Mouse (Mus musculus): ENCODE measurements around the gene Gpr31b. TPM values are rescaled to one million over a fixed set of nuclear protein-coding genes. Genes with fewer than 3 reads are reported as not detected.
A peak's percentile ranks its signal among the peaks of the same experiment; 100 is the strongest.
"Not testable (repeated sequence)": the region's sequence is repeated elsewhere in the genome, so short reads cannot be mapped to it uniquely, and the experiment has no call there.

Gene Gpr31b
- polyA plus RNA-seq, 1 experiment, result not detected

GRCm38 (mm10) chr17:13009887-13010286 is 42.2 kb downstream of the Gpr31b start:
- H3K4me3 ChIP-seq (ENCODE audit: insufficient read depth, low read length), result no peak overlapping the region
- no peak for TF ChIP-seq POLR2A (IDR thresholded peaks at IDR 0.05; ENCODE audit: borderline replicate concordance, low read depth, low read length)
- no peak for TF ChIP-seq CTCF (IDR thresholded peaks at IDR 0.05; ENCODE audit: low read depth, low read length)
- H3K27ac ChIP-seq (ENCODE audit: insufficient read depth, low read depth, low read length), result peak overlapping the region; percentile 27; the same call in 1 of the 2 replicates
- H3K4me1 ChIP-seq (ENCODE audit: control insufficient read depth, insufficient read depth, low read length), result peaks cover 10% of the 10 kb centered on the region

DNA sequence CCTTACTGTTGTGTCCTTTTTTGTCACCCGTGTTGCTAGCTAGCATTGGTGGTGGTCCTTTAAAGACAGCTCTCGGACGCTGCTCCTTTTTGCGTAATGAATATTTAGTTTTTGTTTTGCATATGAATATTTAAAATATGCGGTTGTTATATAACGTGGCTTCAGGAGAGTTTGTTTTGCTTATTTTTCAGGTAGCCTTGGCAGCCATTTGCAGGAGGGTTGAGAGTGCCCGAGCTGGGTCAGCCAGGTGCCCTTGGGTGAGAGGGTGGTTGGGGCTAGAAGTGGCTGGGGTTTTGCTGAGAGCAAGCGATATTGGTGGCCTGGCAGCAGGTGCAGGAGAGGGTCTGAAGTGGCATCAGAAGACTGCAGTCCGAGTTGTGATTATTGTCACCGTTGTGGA is 43.6 kb downstream of the Gpr31b start:
- TF ChIP-seq POLR2A (IDR thresholded peaks at IDR 0.05; ENCODE audit: borderline replicate concordance, low read depth, low read length) (no peak), CTCF (IDR thresholded peaks at IDR 0.05; ENCODE audit: low read depth, low read length) (no peak)
- peaks cover 10% of the 10 kb centered on the region for H3K4me1 ChIP-seq (ENCODE audit: control insufficient read depth, insufficient read depth, low read length)

GRCm38 (mm10) chr17:13007730-13008425 is 44.2 kb downstream of the Gpr31b start:
- peaks cover 10% of the 10 kb centered on the region for H3K4me1 ChIP-seq (ENCODE audit: control insufficient read depth, insufficient read depth, low read length)
- TF ChIP-seq CTCF (IDR thresholded peaks at IDR 0.05; ENCODE audit: low read depth, low read length), result no peak
- no peak for TF ChIP-seq POLR2A (IDR thresholded peaks at IDR 0.05; ENCODE audit: borderline replicate concordance, low read depth, low read length)
- H3K27ac ChIP-seq (ENCODE audit: insufficient read depth, low read depth, low read length), result peak overlapping the region; percentile 77
- H3K4me3 ChIP-seq (ENCODE audit: insufficient read depth, low read length), result peak overlapping the region; percentile 90

More for the DNA sequence above, 43.6 kb downstream of the Gpr31b start:
- Histone ChIP-seq H3K27ac (ENCODE audit: insufficient read depth, low read depth, low read length) (peak overlapping the region; percentile 77), H3K4me3 (ENCODE audit: insufficient read depth, low read length) (peak overlapping the region; percentile 90)

DNA sequence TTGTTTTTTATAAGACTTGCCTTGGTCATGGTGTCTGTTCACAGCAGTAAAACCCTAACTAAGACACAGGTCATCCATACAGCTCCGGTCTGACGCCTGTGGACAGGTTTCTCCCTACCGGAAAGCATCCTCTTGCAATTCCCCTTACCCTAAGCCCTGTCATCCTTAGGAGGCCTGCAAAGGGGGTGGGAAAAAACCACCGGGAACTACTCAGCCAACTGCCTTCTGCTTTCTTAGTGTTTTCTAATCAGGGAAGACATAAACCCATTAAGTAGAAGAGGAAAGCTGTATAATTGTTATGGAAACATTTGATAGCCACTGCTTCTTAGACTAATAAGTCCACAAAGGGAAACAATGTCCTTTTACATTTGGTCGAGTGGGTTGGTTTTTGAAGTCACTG is 45.1 kb downstream of the Gpr31b start:
- Histone ChIP-seq H3K4me3 (ENCODE audit: insufficient read depth, low read length) (peak overlapping the region; percentile 44; the same call in 1 of the 2 replicates), H3K4me1 (ENCODE audit: control insufficient read depth, insufficient read depth, low read length) (peaks cover 10% of the 10 kb centered on the region), H3K27ac (ENCODE audit: insufficient read depth, low read depth, low read length) (peak overlapping the region; percentile 15; the same call in 1 of the 2 replicates)
- TF ChIP-seq POLR2A (IDR thresholded peaks at IDR 0.05; ENCODE audit: borderline replicate concordance, low read depth, low read length) (no peak), CTCF (IDR thresholded peaks at IDR 0.05; ENCODE audit: low read depth, low read length) (no peak)

DNA sequence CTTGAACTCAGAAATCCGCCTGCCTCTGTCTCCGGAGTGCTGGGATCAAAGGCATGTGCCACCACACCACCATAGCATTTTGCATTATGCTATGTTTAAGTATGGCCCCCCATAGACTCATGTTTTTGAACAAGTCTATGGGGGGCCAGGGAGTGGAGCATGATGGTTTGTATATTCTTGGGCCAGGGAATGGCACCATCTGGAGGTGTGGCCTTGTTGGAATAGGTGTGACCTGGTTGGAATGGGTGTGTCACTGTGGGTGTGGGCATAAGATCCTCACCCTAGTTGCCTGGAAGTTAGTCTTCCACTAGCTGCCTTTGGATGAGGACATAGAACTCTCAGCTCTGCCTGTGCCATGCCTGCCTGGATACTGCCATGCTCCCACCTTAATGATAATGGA is 45.5 kb downstream of the Gpr31b start, which contains the start of gene Sod2:
Gene Sod2 (plus strand): TSS at position 301 of the 400 bp plus-strand sequence.
- Histone ChIP-seq H3K27ac (ENCODE audit: insufficient read depth, low read depth, low read length) (peak within 1 kb of the TSS; percentile 15; the same call in 1 of the 2 replicates), H3K4me3 (ENCODE audit: insufficient read depth, low read length) (peak within 1 kb of the TSS; percentile 90)
- not testable (repeated sequence) for H3K4me1 ChIP-seq (ENCODE audit: control insufficient read depth, insufficient read depth, low read length)

- not testable (repeated sequence) for H3K4me3 ChIP-seq (ENCODE audit: insufficient read depth, low read length)
Measured at GRCm38 (mm10) chr17:13004436-13004835, 47.7 kb downstream of the Gpr31b start.

DNA sequence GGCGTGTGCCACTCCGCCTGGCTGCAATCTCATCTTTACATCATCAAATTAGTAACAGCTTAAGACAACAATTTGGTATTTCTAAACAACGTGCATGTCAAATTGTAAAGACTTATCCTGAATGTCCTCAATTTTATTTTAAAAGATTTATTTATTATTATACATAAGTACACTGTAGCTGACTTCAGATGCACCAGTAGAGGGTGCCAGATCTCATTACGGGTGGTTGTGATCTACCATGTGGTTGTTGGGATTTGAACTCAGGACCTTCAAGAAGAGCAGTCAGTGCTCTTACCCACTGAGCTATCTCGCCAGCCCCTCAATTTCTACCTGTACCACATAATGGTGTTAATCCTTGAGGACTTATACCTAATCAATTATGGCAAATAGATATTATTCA is 49.9 kb downstream of the Gpr31b start:
- not testable (repeated sequence) for H3K4me1 ChIP-seq (ENCODE audit: control insufficient read depth, insufficient read depth, low read length); H3K27ac ChIP-seq (ENCODE audit: insufficient read depth, low read depth, low read length); H3K4me3 ChIP-seq (ENCODE audit: insufficient read depth, low read length)

More at GRCm38 (mm10) chr17:13004436-13004835, 47.7 kb downstream of the Gpr31b start:
- not testable (repeated sequence) for H3K4me1 ChIP-seq (ENCODE audit: control insufficient read depth, insufficient read depth, low read length); H3K27ac ChIP-seq (ENCODE audit: insufficient read depth, low read depth, low read length)

Other genes starting within 250 kb of the Gpr31b start
- not detected in 2 replicates for gene Mas1, start 184.2 kb downstream of the Gpr31b start, polyA plus RNA-seq (2012; ENCODE audit: insufficient read depth, insufficient read length, missing spikeins)
- not detected in 2 replicates for gene Mrgprh, start 176.3 kb downstream of the Gpr31b start, polyA plus RNA-seq (2012; ENCODE audit: insufficient read depth, insufficient read length, missing spikeins)
- 0.68 TPM in 1 of 2 replicates, not detected in the other for gene Pnldc1, start 142.1 kb downstream of the Gpr31b start, polyA plus RNA-seq (2012; ENCODE audit: insufficient read depth, insufficient read length, missing spikeins)
- gene Tcp1, start 136.6 kb downstream of the Gpr31b start, polyA plus RNA-seq (2012; ENCODE audit: insufficient read depth, insufficient read length, missing spikeins), result 124 and 133 TPM in 2 replicates
- 44.7 and 49.5 TPM in 2 replicates for gene Mrpl18, start 136.0 kb downstream of the Gpr31b start, polyA plus RNA-seq (2012; ENCODE audit: insufficient read depth, insufficient read length, missing spikeins)
- not detected in 2 replicates for gene Acat3, start 111.7 kb downstream of the Gpr31b start, polyA plus RNA-seq (2012; ENCODE audit: insufficient read depth, insufficient read length, missing spikeins)
- 8.3 and 9.1 TPM in 2 replicates for gene Acat2, start 91.5 kb downstream of the Gpr31b start, polyA plus RNA-seq (2012; ENCODE audit: insufficient read depth, insufficient read length, missing spikeins)
- 87.2 and 104 TPM in 2 replicates for gene Wtap, start 58.1 kb downstream of the Gpr31b start, polyA plus RNA-seq (2012; ENCODE audit: insufficient read depth, insufficient read length, missing spikeins)
- gene Sod2, start 45.5 kb downstream of the Gpr31b start, polyA plus RNA-seq (2012; ENCODE audit: insufficient read depth, insufficient read length, missing spikeins), result 92.6 and 97.7 TPM in 2 replicates
- 0.21 TPM in 1 of 2 replicates, not detected in the other for gene Tcp10b, start 8.8 kb upstream of the Gpr31b start, polyA plus RNA-seq (2012; ENCODE audit: insufficient read depth, insufficient read length, missing spikeins)
- gene Unc93a, start 79.5 kb upstream of the Gpr31b start, polyA plus RNA-seq (2012; ENCODE audit: insufficient read depth, insufficient read length, missing spikeins), result not detected in 2 replicates
- not detected in 2 replicates for gene Smok2a, start 168.9 kb upstream of the Gpr31b start, polyA plus RNA-seq (2012; ENCODE audit: insufficient read depth, insufficient read length, missing spikeins)
- gene Smok2b, start 178.0 kb upstream of the Gpr31b start, polyA plus RNA-seq (2012; ENCODE audit: insufficient read depth, insufficient read length, missing spikeins), result not detected in 2 replicates